Mouse (Mus musculus): ENCODE measurements at regions not wholly inside any gene's neighbourhood (a gene's known extent, or its start where the extent isn't known, plus 50 kb on each side); places are given as distances from the start of the nearest gene placed in this dataset.
"Not testable (repeated sequence)": the region's sequence is repeated elsewhere in the genome, so short reads cannot be mapped to it uniquely, and the experiment has no call there.

DNA sequence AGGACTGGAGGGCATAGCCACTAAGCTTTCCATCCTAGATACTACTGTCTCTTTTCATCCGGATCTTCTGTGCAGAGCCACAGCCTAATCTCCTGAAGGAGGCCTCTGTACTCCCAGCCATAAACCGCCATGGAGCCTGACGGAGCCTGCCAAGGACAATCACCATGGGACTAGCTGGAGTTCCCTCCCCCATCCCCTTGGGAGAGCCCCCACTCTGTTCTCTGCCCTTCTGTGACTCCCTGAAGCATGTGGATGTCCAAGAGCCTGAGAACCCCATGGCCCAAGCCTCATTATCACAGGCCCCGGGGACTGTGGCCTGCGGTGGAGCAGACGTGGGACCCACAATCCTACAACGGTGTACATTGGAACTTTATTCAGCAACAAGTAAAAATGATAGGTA is 151.5 kb upstream of the Ddhd1 start:
- H3K4me2 ChIP-seq (replicated peaks): no peak overlapping the region
- 86% methylated on average over 7 of the region's 7 CpGs for WGBS
- no peaks in the 10 kb centered on the region for H3K27me3 ChIP-seq
- ATAC-seq (ENCODE audit: low FRiP score, low read depth): no peak
- no peaks in the 10 kb centered on the region for H3K9me3 ChIP-seq
- H3K9ac ChIP-seq (replicated peaks): no peak overlapping the region
- H3K4me1 ChIP-seq: no peaks in the 10 kb centered on the region
- H3K27ac ChIP-seq (replicated peaks): no peak overlapping the region
- H3K4me3 ChIP-seq: no peak overlapping the region
- H3K36me3 ChIP-seq: no peaks in the 10 kb centered on the region

GRCm38 (mm10) chr14:45810101-45810500 is 152.2 kb upstream of the Ddhd1 start:
- no peak overlapping the region for H3K9ac ChIP-seq (replicated peaks)
- WGBS: 75% methylated on average over 4 of the region's 4 CpGs
- no peak for ATAC-seq (ENCODE audit: low FRiP score, low read depth)

DNA sequence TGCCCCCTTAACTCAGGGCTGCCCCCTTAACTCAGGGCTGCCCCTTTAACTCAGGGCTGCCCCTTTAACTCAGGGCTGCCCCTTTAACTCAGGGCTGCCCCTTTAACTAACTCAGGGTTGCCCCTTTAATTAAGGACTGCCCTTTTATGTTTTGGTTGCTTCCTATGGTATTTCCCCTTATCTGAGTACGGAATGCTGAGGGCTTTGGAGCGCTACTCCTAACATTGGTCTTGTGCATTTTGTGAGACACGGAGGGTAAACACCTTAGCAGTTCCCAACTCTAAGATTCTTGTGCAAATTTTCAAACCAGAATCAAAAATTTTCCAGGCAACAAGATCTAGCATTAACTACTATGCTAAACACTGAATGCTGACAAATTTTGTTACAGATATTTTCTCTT is 152.7 kb upstream of the Ddhd1 start:
- ATAC-seq (ENCODE audit: low FRiP score, low read depth): no peak
- Histone ChIP-seq H3K36me3 (no peaks in the 10 kb centered on the region), H3K4me1 (no peaks in the 10 kb centered on the region), H3K4me3 (no peak overlapping the region), H3K9me3 (no peaks in the 10 kb centered on the region), H3K27me3 (no peaks in the 10 kb centered on the region), H3K9ac (replicated peaks) (no peak overlapping the region), H3K4me2 (replicated peaks) (no peak overlapping the region), H3K27ac (replicated peaks) (no peak overlapping the region)
- 76% methylated on average over 3 of the region's 3 CpGs for WGBS

More at GRCm38 (mm10) chr14:45810101-45810500, 152.2 kb upstream of the Ddhd1 start:
- no peaks in the 10 kb centered on the region for H3K27me3 ChIP-seq
- H3K36me3 ChIP-seq: no peaks in the 10 kb centered on the region
- no peaks in the 10 kb centered on the region for H3K4me1 ChIP-seq
- no peak overlapping the region for H3K27ac ChIP-seq (replicated peaks)
- no peak overlapping the region for H3K4me2 ChIP-seq (replicated peaks)
- no peaks in the 10 kb centered on the region for H3K9me3 ChIP-seq
- H3K4me3 ChIP-seq: no peak overlapping the region

DNA sequence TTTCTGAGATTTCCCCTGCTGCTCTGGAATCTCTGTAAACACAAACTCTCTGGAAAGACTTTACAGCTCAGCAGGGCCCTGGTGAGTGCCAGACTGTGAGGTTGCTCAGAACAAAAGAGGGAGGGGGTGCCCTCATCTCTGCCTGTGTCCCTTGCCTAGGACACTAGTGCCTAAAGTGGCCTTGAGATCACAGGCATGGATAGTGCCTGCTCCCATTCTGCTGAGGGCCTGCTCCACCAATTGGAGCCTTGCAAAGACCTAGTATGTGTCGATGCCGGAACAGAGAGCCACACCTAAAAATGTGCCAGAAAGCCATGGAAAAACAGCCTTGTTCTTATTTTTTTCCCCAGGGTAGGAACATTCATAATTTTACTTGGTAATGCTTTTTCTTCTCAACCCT is 157.7 kb upstream of the Ddhd1 start:
- H3K9ac ChIP-seq (replicated peaks): no peak overlapping the region
- no peak overlapping the region for H3K4me3 ChIP-seq
- no peaks in the 10 kb centered on the region for H3K4me1 ChIP-seq
- 85% methylated on average over 2 of the region's 2 CpGs for WGBS
- no peak overlapping the region for H3K27ac ChIP-seq (replicated peaks)
- H3K36me3 ChIP-seq: no peaks in the 10 kb centered on the region
- no peaks in the 10 kb centered on the region for H3K9me3 ChIP-seq
- H3K4me2 ChIP-seq (replicated peaks): no peak overlapping the region
- H3K27me3 ChIP-seq: no peaks in the 10 kb centered on the region
- no peak for ATAC-seq (ENCODE audit: low FRiP score, low read depth)

DNA sequence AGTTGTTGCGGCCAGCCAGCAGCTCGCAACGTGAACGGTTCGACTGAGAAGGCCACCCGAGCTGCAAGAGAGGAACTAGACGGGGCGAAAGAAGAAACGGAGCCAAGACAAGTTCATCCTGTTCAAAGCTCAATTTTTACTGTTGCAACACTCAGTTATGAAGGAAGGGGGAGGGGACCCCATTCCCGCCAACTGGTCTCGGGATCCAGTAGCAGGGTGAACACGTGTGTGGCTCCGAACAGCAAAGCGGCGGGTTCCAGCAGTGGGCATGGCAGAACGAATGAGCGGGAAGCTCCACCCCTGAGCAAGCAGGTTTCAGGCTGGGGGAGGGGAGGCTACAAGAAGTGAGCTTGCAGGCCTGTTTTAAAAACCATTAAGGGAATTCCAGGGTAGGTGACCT is 158.7 kb upstream of the Ddhd1 start:
- not testable (repeated sequence) for H3K27me3 ChIP-seq; H3K27ac ChIP-seq (replicated peaks)

DNA sequence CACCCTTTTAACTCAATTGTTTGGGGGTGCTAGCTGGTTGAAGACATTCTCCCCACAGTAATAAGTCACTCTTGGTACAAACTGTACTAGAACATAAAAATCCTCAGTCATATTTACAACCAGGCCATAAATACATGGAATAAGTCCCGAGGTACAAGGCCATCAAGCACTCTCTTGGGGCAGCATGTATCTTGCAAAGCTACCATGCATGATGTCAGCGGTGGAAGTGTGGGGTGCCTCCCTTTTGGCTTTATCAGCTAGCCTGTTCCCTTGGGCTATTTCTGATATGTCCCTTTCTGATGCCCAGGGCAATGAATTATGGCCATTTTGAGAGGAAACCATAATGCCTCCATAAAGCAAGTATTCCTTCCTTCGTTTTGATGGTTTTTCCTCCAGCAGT is 159.8 kb upstream of the Ddhd1 start:
- no peak for ATAC-seq (ENCODE audit: low FRiP score, low read depth)
- WGBS: 87% methylated on average over 3 of the region's 3 CpGs
- no peak overlapping the region for H3K4me3 ChIP-seq

More for the DNA sequence above, 158.7 kb upstream of the Ddhd1 start:
- WGBS: 95% methylated on average over 17 of the region's 17 CpGs
- not testable (repeated sequence) for H3K4me2 ChIP-seq (replicated peaks); H3K4me1 ChIP-seq; H3K4me3 ChIP-seq; ATAC-seq (ENCODE audit: low FRiP score, low read depth); H3K9me3 ChIP-seq; H3K36me3 ChIP-seq; H3K9ac ChIP-seq (replicated peaks)

DNA sequence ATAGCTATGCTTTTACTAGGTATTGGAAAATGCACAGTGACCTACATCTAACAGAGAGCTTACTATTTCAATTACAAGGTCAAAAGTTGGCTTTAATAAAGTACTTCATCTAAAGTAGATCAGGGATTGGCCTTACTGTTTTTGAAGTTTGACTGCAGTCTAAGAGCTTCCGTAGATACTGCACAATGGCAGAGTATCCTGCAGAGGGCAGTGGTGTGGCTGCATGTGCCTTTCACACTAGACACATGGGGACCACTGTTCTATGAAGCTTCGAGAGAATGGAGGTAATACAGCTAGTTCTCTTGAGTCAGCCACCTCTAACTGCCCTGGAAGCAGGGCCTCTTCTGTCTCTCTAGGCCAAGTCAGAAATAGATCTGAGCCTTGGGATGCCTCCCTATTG is 166.7 kb upstream of the Ddhd1 start:
- no peaks in the 10 kb centered on the region for H3K36me3 ChIP-seq
- WGBS: 71% methylated on average over 2 of the region's 2 CpGs

More for the DNA sequence above, 159.8 kb upstream of the Ddhd1 start:
- Histone ChIP-seq H3K4me2 (replicated peaks) (no peak overlapping the region), H3K27ac (replicated peaks) (no peak overlapping the region), H3K36me3 (no peaks in the 10 kb centered on the region), H3K27me3 (no peaks in the 10 kb centered on the region), H3K9me3 (no peaks in the 10 kb centered on the region), H3K4me1 (no peaks in the 10 kb centered on the region), H3K9ac (replicated peaks) (no peak overlapping the region)

DNA sequence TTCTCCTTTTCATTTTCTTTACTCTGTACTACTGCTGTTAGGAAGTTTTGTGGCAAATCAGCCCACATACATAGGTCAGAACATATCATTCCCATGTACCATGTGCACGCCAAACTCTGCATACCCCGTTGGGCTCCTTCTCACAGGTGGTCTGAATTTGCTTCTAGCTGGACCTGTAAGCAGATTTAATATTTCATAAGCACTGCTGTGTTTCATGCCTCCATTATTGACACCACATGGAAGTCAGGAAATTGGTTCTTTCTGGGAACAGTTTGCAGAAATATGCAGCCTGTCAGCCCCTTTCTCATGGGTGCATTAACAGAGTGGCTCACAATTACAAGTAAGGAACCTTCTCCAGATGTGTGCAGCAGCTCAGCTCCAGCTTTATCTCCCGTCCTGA is 168.1 kb upstream of the Ddhd1 start:
- no peak overlapping the region for H3K27ac ChIP-seq (replicated peaks)
- no peaks in the 10 kb centered on the region for H3K9me3 ChIP-seq
- WGBS: 80% methylated on average over 3 of the region's 3 CpGs
- no peak for ATAC-seq (ENCODE audit: low FRiP score, low read depth)
- no peak overlapping the region for H3K4me3 ChIP-seq
- H3K9ac ChIP-seq (replicated peaks): no peak overlapping the region
- H3K36me3 ChIP-seq: no peaks in the 10 kb centered on the region
- H3K27me3 ChIP-seq: no peaks in the 10 kb centered on the region
- no peaks in the 10 kb centered on the region for H3K4me1 ChIP-seq
- H3K4me2 ChIP-seq (replicated peaks): no peak overlapping the region

More for the DNA sequence above, 166.7 kb upstream of the Ddhd1 start:
- H3K4me1 ChIP-seq: no peaks in the 10 kb centered on the region
- H3K9me3 ChIP-seq: no peaks in the 10 kb centered on the region
- no peak overlapping the region for H3K27ac ChIP-seq (replicated peaks)
- no peak overlapping the region for H3K9ac ChIP-seq (replicated peaks)
- no peak overlapping the region for H3K4me2 ChIP-seq (replicated peaks)
- no peaks in the 10 kb centered on the region for H3K27me3 ChIP-seq
- ATAC-seq (ENCODE audit: low FRiP score, low read depth): no peak
- H3K4me3 ChIP-seq: no peak overlapping the region

DNA sequence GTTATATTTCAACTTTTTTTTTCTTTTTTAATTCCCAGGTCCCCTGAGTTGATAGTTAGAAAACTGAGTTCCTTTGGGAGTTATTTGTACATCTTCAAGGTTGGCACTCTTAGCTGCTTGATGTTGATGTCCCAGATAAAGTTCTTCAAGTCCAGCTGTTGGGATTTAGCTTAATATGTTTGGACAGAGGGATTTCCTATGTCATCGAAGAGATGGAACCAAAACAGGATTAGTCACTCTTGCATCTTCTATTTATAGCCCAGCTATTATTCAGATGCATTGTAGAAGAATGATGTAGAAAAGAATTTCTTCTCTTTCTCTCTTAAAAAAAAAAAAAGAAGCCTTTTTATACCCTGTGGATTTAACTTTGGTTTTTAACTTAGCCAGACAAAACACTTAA is 169.2 kb upstream of the Ddhd1 start:
- Histone ChIP-seq H3K27me3 (no peaks in the 10 kb centered on the region), H3K9me3 (no peaks in the 10 kb centered on the region), H3K27ac (replicated peaks) (no peak overlapping the region), H3K36me3 (no peaks in the 10 kb centered on the region), H3K4me1 (no peaks in the 10 kb centered on the region), H3K4me3 (no peak overlapping the region), H3K9ac (replicated peaks) (no peak overlapping the region), H3K4me2 (replicated peaks) (no peak overlapping the region)
- WGBS: 56% methylated on average over 1 of the region's 1 CpGs
- ATAC-seq (ENCODE audit: low FRiP score, low read depth): no peak

GRCm38 (mm10) chr14:45830457-45830856 is 172.5 kb upstream of the Ddhd1 start:
- no peaks in the 10 kb centered on the region for H3K36me3 ChIP-seq
- no peak overlapping the region for H3K4me3 ChIP-seq
- no peaks in the 10 kb centered on the region for H3K9me3 ChIP-seq
- WGBS: 89% methylated on average over 5 of the region's 5 CpGs
- no peak overlapping the region for H3K4me2 ChIP-seq (replicated peaks)
- H3K27me3 ChIP-seq: no peaks in the 10 kb centered on the region
- no peaks in the 10 kb centered on the region for H3K4me1 ChIP-seq
- H3K9ac ChIP-seq (replicated peaks): no peak overlapping the region
- no peak overlapping the region for H3K27ac ChIP-seq (replicated peaks)
- ATAC-seq (ENCODE audit: low FRiP score, low read depth): no peak

GRCm38 (mm10) chr14:45837039-45837438 is 179.1 kb upstream of the Ddhd1 start:
- Histone ChIP-seq H3K4me1 (no peaks in the 10 kb centered on the region), H3K4me2 (replicated peaks) (no peak overlapping the region), H3K9me3 (no peaks in the 10 kb centered on the region), H3K36me3 (no peaks in the 10 kb centered on the region), H3K27ac (replicated peaks) (no peak overlapping the region), H3K4me3 (no peak overlapping the region), H3K27me3 (no peaks in the 10 kb centered on the region), H3K9ac (replicated peaks) (no peak overlapping the region)
- no peak for ATAC-seq (ENCODE audit: low FRiP score, low read depth)
- WGBS: 94% methylated on average over 11 of the region's 11 CpGs

DNA sequence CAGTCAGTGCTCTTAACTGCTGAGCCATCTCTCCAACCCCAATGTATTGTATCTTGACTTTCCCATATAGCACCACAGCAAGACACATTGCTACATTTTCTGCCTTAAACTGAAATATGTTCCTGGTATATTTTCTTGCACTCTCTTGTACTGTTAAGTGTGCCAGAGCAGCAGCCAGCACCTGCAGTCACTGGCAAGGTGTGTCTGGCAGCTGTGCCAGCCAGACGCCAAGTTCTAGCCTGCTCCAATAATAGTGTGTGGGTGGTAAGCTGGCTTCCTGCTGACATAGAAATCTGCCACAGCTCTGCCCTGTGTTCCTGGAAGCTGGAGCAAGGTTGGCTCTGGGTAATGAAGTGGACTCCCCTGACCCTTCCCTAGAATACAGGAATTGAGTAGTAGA is 185.9 kb upstream of the Ddhd1 start:
- WGBS: 74% methylated on average over 1 of the region's 1 CpGs
- Histone ChIP-seq H3K4me2 (replicated peaks) (no peak overlapping the region), H3K4me1 (no peaks in the 10 kb centered on the region), H3K9me3 (no peaks in the 10 kb centered on the region), H3K4me3 (no peak overlapping the region), H3K27ac (replicated peaks) (no peak overlapping the region), H3K27me3 (no peaks in the 10 kb centered on the region), H3K9ac (replicated peaks) (no peak overlapping the region), H3K36me3 (no peaks in the 10 kb centered on the region)
- ATAC-seq (ENCODE audit: low FRiP score, low read depth): no peak

- ATAC-seq (ENCODE audit: low FRiP score, low read depth): no peak
- Histone ChIP-seq H3K4me3 (no peak overlapping the region), H3K9ac (replicated peaks) (no peak overlapping the region), H3K36me3 (no peaks in the 10 kb centered on the region), H3K27ac (replicated peaks) (no peak overlapping the region), H3K4me1 (no peaks in the 10 kb centered on the region), H3K9me3 (no peaks in the 10 kb centered on the region), H3K4me2 (replicated peaks) (no peak overlapping the region), H3K27me3 (no peaks in the 10 kb centered on the region)
- WGBS: 85% methylated on average over 8 of the region's 8 CpGs
Measured at GRCm38 (mm10) chr14:45850588-45850987, 192.6 kb upstream of the Ddhd1 start.
